Mouse (Mus musculus): ENCODE data around the gene Pbx3. TPM values are rescaled to one million over a fixed set of nuclear protein-coding genes. Genes with fewer than 3 reads are reported as not detected.

Gene Pbx3
- total RNA-seq (2021) (1 to 10 TPM; 9.7 to 9.8 TPM), polyA plus RNA-seq (2012; rRNA removed) (6.1 and 10.0 TPM in 2 replicates)
- long read RNA-seq, partial matches to known transcripts, result 0 of 5 reads
- long read RNA-seq, other reads (novel, unspliced or antisense), result 2 of 5 reads

DNA sequence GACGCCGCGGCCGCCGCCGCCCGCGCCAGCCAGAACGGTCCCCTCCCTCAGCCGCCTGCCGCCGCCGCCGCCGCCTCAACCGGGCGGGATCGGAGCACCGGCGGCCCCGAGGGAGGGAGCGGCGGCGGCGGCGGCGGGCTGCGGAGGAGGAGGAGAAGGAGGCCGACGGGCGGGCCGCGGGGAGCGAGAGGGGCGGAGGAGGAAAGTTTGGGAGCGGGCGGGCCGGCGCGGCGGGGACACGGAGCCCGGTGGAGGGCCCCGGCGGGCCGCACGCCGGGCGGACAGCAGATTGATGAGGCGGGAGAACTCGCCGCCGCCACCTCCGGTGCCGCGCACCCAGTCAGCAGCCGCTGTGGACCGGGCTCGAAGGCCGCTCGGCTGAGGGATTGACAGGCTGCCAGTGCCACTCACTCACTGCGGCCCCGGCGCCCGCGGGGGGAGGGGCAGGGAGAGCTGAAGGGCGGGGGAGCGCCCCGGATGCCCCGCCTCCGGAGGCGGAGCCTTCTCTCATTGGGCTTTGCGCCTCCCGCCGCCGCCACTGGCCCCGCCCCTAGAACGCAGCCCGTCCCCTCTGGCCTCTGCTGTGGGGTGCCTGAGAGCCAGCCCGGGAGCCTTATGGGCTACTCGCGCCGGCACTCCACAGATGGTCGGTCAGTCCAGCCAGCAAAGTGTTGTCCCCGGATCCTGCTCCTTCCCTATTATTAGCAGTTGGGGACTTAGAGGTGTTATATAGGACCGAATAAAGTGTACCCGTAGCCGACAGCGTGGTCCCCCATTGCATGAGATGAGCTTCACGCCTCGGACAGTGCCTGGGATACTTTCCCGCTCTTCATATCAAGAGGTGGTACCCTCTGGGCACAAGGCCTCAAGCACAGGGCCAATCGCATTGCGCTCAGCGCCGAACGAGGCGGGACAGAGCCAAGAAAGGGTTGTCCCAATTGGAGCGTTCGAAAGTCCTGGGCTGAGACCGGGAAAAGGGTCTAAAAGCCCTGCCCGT, at the start of gene Pbx3:
TSS of gene Pbx3 (minus strand) at position 838 of the 997 bp plus-strand sequence.
- Histone ChIP-seq H3K4me1 (ENCODE audit: control insufficient read depth, insufficient read depth, low read length) (0 out of 2 replicates have a peak, but pooled peaks cover 3% of the 10 kb centered on the region), H3K4me3 (peak within 1 kb of the TSS; percentile 85), H3K36me3 (ENCODE audit: control insufficient read depth, insufficient read depth, low read length) (no peaks in the 10 kb centered on the region), H3K27ac (peak within 1 kb of the TSS; percentile 90), H3K79me2 (replicated peaks; ENCODE audit: control insufficient read depth, insufficient read depth, low read length) (no peaks in the 10 kb centered on the region), H3K27me3 (ENCODE audit: control insufficient read depth, insufficient read depth, low read length) (no peaks in the 10 kb centered on the region), H3K9ac (ENCODE audit: low read depth, low read length) (peak within 1 kb of the TSS; percentile 91)
- intact Hi-C loops (cut with DNase I), result loop anchor here (1.0 kb wide), 1 partner anchor 34 kb away; the partner anchor contains the start of gene Mapkap1
- peak; percentile 97 to 99 for DNase-seq
- WGBS, result 1% methylated on average over 83 of the region's 102 CpGs
- no peak for TF ChIP-seq CTCF (IDR thresholded peaks at IDR 0.05)
- 0 out of 2 replicates have a peak, but pooled peaks have one; percentile 12 for TF ChIP-seq EP300 (IDR thresholded peaks at IDR 0.05; ENCODE audit: insufficient read depth, low read depth, low read length)
- 0 out of 2 replicates have a peak, but pooled peaks have one; percentile 41 for TF ChIP-seq POLR2A (IDR thresholded peaks at IDR 0.05; ENCODE audit: insufficient read depth, low read depth, low read length)

- WGBS, result 46% methylated on average over 1 of the region's 1 CpGs
- intact Hi-C loops (cut with DNase I), result no loop called here
- no peak for TF ChIP-seq POLR2A (IDR thresholded peaks at IDR 0.05; ENCODE audit: insufficient read depth, low read depth, low read length)
- no peak for TF ChIP-seq EP300 (IDR thresholded peaks at IDR 0.05; ENCODE audit: insufficient read depth, low read depth, low read length)
- no peak for TF ChIP-seq CTCF (IDR thresholded peaks at IDR 0.05)
- peaks cover 2% of the 10 kb centered on the region; the same call in 1 of the 2 replicates for H3K36me3 ChIP-seq (ENCODE audit: control insufficient read depth, insufficient read depth, low read length)
- DNase-seq, result no peak
- peaks cover 2% of the 10 kb centered on the region; the same call in 1 of the 2 replicates for H3K79me2 ChIP-seq (replicated peaks; ENCODE audit: control insufficient read depth, insufficient read depth, low read length)
- no peak overlapping the region for H3K4me3 ChIP-seq
- H3K9ac ChIP-seq (ENCODE audit: low read depth, low read length), result no peak overlapping the region
- peaks cover 1% of the 10 kb centered on the region; the same call in 1 of the 2 replicates for H3K4me1 ChIP-seq (ENCODE audit: control insufficient read depth, insufficient read depth, low read length)
- H3K27me3 ChIP-seq (ENCODE audit: control insufficient read depth, insufficient read depth, low read length), result no peaks in the 10 kb centered on the region
- H3K27ac ChIP-seq, result no peak overlapping the region
These were observed 47.3 kb upstream of the Pbx3 start for GRCm38 (mm10) chr2:34420256-34420655.

- DNase-seq, result no peak
- no peaks in the 10 kb centered on the region for H3K27me3 ChIP-seq (ENCODE audit: control insufficient read depth, insufficient read depth, low read length)
- 47% methylated on average over 5 of the region's 5 CpGs for WGBS
- H3K79me2 ChIP-seq (replicated peaks; ENCODE audit: control insufficient read depth, insufficient read depth, low read length), result peaks cover 7% of the 10 kb centered on the region
- no peaks in the 10 kb centered on the region; the same call in 1 of the 2 replicates for H3K36me3 ChIP-seq (ENCODE audit: control insufficient read depth, insufficient read depth, low read length)
- H3K9ac ChIP-seq (ENCODE audit: low read depth, low read length), result no peak overlapping the region
- intact Hi-C loops (cut with DNase I), result no loop called here
- H3K4me3 ChIP-seq, result no peak overlapping the region
- H3K4me1 ChIP-seq (ENCODE audit: control insufficient read depth, insufficient read depth, low read length), result peaks cover 2% of the 10 kb centered on the region; the same call in 1 of the 2 replicates
- TF ChIP-seq EP300 (IDR thresholded peaks at IDR 0.05; ENCODE audit: insufficient read depth, low read depth, low read length), result no peak
- TF ChIP-seq CTCF (IDR thresholded peaks at IDR 0.05), result no peak
- TF ChIP-seq POLR2A (IDR thresholded peaks at IDR 0.05; ENCODE audit: insufficient read depth, low read depth, low read length), result no peak
- H3K27ac ChIP-seq, result no peak overlapping the region
These were observed 36.9 kb upstream of the Pbx3 start for GRCm38 (mm10) chr2:34409741-34410340.

GRCm38 (mm10) chr2:34408341-34408740, 35.4 kb upstream of the Pbx3 start:
- no peak overlapping the region for H3K4me3 ChIP-seq
- H3K79me2 ChIP-seq (replicated peaks; ENCODE audit: control insufficient read depth, insufficient read depth, low read length), result peaks cover 7% of the 10 kb centered on the region
- DNase-seq, result no peak
- TF ChIP-seq POLR2A (IDR thresholded peaks at IDR 0.05; ENCODE audit: insufficient read depth, low read depth, low read length), result no peak
- H3K9ac ChIP-seq (ENCODE audit: low read depth, low read length), result no peak overlapping the region
- H3K27ac ChIP-seq, result no peak overlapping the region
- H3K27me3 ChIP-seq (ENCODE audit: control insufficient read depth, insufficient read depth, low read length), result no peaks in the 10 kb centered on the region
- 92% methylated on average over 10 of the region's 10 CpGs for WGBS
- peaks cover 2% of the 10 kb centered on the region; the same call in 1 of the 2 replicates for H3K4me1 ChIP-seq (ENCODE audit: control insufficient read depth, insufficient read depth, low read length)
- intact Hi-C loops (cut with DNase I), result no loop called here
- H3K36me3 ChIP-seq (ENCODE audit: control insufficient read depth, insufficient read depth, low read length), result no peaks in the 10 kb centered on the region; the same call in 1 of the 2 replicates

DNA sequence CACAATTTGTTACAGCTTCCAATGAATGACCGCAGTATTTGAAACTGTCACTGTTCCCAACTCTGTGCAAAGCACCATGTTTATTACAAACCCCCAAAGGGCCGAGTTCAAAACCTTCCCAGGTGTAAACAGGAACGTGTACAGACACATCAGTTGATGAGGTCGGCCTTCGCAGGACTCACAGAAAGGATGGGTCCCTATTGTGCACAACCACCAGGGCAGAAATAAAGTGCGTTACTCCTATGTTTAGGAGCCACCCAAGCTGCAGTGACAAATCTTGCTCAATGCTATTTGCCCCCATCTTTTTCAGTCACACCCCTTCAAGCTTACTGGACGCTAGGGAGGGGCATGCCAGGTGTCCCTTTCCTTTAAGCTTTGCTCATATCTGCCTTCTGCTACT, 34.7 kb upstream of the Pbx3 start:
- H3K4me1 ChIP-seq (ENCODE audit: control insufficient read depth, insufficient read depth, low read length), result peaks cover 2% of the 10 kb centered on the region; the same call in 1 of the 2 replicates
- DNase-seq, result no peak
- TF ChIP-seq CTCF (IDR thresholded peaks at IDR 0.05), result no peak
- TF ChIP-seq EP300 (IDR thresholded peaks at IDR 0.05; ENCODE audit: insufficient read depth, low read depth, low read length), result no peak
- TF ChIP-seq POLR2A (IDR thresholded peaks at IDR 0.05; ENCODE audit: insufficient read depth, low read depth, low read length), result no peak
- peaks cover 4% of the 10 kb centered on the region; the same call in 1 of the 2 replicates for H3K79me2 ChIP-seq (replicated peaks; ENCODE audit: control insufficient read depth, insufficient read depth, low read length)
- intact Hi-C loops (cut with DNase I), result no loop called here
- peak overlapping the region; percentile 97 for H3K4me3 ChIP-seq
- WGBS, result 46% methylated on average over 7 of the region's 7 CpGs
- H3K9ac ChIP-seq (ENCODE audit: low read depth, low read length), result no peak overlapping the region
- H3K27ac ChIP-seq, result no peak overlapping the region
- H3K27me3 ChIP-seq (ENCODE audit: control insufficient read depth, insufficient read depth, low read length), result no peaks in the 10 kb centered on the region
- no peaks in the 10 kb centered on the region; the same call in 1 of the 2 replicates for H3K36me3 ChIP-seq (ENCODE audit: control insufficient read depth, insufficient read depth, low read length)
